Mouse (Mus musculus): Measurements from ENCODE around the gene Smim14. TPM values are rescaled to one million over a fixed set of nuclear protein-coding genes. Genes with fewer than 3 reads are reported as not detected.
A peak's percentile ranks its signal among the peaks of the same experiment; 100 is the strongest.

Gene Smim14
- polyA plus RNA-seq, 1 experiment from 2014 or later, result 111 TPM

DNA sequence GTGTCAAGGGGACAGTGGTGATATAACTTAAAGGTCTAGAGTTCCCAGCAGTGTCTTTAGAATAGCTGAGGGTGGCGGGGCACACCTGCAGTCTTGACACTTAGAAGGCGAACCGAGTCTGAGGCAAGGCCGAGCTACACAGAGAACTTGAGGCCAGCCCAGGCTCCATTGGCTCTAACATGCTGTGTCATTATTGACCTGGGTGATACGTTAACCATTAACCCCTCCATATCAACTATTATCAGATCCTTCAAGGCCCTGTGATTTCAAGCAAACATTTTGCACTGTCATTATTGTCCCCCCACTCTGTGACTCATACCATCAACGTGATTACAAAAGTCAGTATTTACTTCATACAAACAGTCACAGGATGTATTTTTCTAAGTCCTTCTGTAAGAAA lies 112.8 kb downstream of the Smim14 start:
- H3K4me3 ChIP-seq (ENCODE audit: low read depth, low read length), result no peak overlapping the region
- peaks cover 58% of the 10 kb centered on the region for H3K36me3 ChIP-seq (ENCODE audit: control insufficient read depth, insufficient read depth, low read length)
- no peaks in the 10 kb centered on the region for H3K4me1 ChIP-seq (replicated peaks; ENCODE audit: control insufficient read depth, insufficient read depth, low read length)
- H3K4me2 ChIP-seq (ENCODE audit: low read length), result no peak overlapping the region
- WGBS, result 75% methylated on average over 6 of the region's 6 CpGs
- H3K9ac ChIP-seq (ENCODE audit: low read length), result no peak overlapping the region
- no peaks in the 10 kb centered on the region for H3K27me3 ChIP-seq (replicated peaks; ENCODE audit: control insufficient read depth, insufficient read depth, low read length)
- no peak overlapping the region for H3K27ac ChIP-seq (ENCODE audit: low read depth)
- DNase-seq (ENCODE audit: low spot score), result no peak
- no peaks in the 10 kb centered on the region for H3K9me3 ChIP-seq (ENCODE audit: control insufficient read depth, low read length)
- peak; percentile 84 for ATAC-seq (replicated peaks; ENCODE audit: low FRiP score, low TSS enrichment, low read depth)

DNA sequence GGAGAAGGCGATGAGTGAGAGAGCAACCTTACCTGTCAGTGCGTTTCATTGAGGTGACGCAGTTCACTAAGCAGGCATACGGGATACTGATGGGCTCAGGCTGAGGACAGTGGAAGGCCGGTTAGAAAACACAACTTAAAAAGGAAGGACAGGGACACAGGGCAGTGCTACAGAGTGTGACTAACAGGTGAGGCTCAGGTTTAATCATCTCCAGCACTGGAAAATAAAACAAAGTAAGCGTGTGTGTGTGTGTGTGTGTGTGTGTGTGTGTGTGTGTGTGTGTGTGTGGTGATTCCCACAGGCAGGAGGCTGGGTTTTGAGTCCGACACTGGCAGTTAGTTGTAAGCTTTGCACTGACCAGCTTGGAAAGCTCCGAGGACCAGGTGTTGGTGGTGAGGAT lies 114.2 kb downstream of the Smim14 start:
- Histone ChIP-seq H3K4me2 (ENCODE audit: low read length) (no peak overlapping the region), H3K4me3 (ENCODE audit: low read depth, low read length) (no peak overlapping the region), H3K9ac (ENCODE audit: low read length) (no peak overlapping the region), H3K9me3 (ENCODE audit: control insufficient read depth, low read length) (no peaks in the 10 kb centered on the region), H3K4me1 (replicated peaks; ENCODE audit: control insufficient read depth, insufficient read depth, low read length) (no peaks in the 10 kb centered on the region), H3K27ac (ENCODE audit: low read depth) (no peak overlapping the region), H3K36me3 (ENCODE audit: control insufficient read depth, insufficient read depth, low read length) (peaks cover 69% of the 10 kb centered on the region), H3K27me3 (replicated peaks; ENCODE audit: control insufficient read depth, insufficient read depth, low read length) (no peaks in the 10 kb centered on the region)
- no peak for ATAC-seq (replicated peaks; ENCODE audit: low FRiP score, low TSS enrichment, low read depth)
- WGBS, result 95% methylated on average over 8 of the region's 8 CpGs
- DNase-seq (ENCODE audit: low spot score), result no peak

DNA sequence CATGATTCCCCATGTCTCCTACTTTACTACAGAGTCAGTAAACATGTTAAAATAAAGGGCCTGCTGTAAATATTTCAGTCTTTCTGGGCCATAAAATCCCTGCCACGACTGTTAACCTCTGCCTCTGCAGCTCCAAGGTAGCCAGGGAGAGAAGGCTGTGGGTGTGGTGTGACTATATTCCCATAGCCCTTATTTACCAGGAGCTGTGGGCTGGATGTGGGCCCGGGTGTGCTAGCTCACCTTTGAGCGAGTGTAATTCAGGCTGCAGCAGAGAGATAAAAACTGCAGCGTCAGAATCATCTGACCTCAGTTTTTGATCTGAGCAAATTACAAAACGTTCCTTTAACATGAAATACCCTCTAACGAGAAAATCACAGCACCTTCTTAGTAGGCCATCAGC lies 116.2 kb downstream of the Smim14 start:
- Histone ChIP-seq H3K27me3 (replicated peaks; ENCODE audit: control insufficient read depth, insufficient read depth, low read length) (no peaks in the 10 kb centered on the region), H3K27ac (ENCODE audit: low read depth) (no peak overlapping the region), H3K4me1 (replicated peaks; ENCODE audit: control insufficient read depth, insufficient read depth, low read length) (peaks cover 4% of the 10 kb centered on the region; the same call in 1 of the 2 replicates), H3K9me3 (ENCODE audit: control insufficient read depth, low read length) (no peaks in the 10 kb centered on the region), H3K4me3 (ENCODE audit: low read depth, low read length) (no peak overlapping the region), H3K9ac (ENCODE audit: low read length) (no peak overlapping the region), H3K4me2 (ENCODE audit: low read length) (no peak overlapping the region), H3K36me3 (ENCODE audit: control insufficient read depth, insufficient read depth, low read length) (peaks cover 70% of the 10 kb centered on the region)
- DNase-seq (ENCODE audit: low spot score) (no peak), ATAC-seq (replicated peaks; ENCODE audit: low FRiP score, low TSS enrichment, low read depth) (peak; percentile 37; the same call in 1 of the 2 replicates)
- WGBS, result 49% methylated on average over 6 of the region's 6 CpGs

DNA sequence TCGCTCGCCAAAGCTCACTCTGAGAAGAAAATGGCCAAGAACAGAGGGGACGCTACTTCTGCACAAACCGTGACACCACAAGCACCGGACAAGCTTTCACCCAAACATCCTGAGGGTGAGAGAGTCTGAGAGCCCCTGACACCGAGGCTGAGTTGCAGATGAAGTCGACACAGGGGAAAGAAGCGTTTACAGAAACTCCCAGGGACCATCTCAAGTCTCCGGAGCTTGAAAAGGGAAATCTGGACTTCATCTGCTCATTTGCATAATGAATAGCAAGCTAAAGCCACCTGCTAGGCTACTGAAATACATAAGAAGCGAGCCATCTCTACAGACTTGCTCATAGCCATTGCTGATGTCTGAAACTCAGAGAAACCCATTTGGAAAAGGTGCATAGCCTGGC lies 117.8 kb downstream of the Smim14 start:
- peaks cover 5% of the 10 kb centered on the region; the same call in 1 of the 2 replicates for H3K4me1 ChIP-seq (replicated peaks; ENCODE audit: control insufficient read depth, insufficient read depth, low read length)
- no peak for ATAC-seq (replicated peaks; ENCODE audit: low FRiP score, low TSS enrichment, low read depth)
- H3K9me3 ChIP-seq (ENCODE audit: control insufficient read depth, low read length), result no peaks in the 10 kb centered on the region
- no peak overlapping the region for H3K27ac ChIP-seq (ENCODE audit: low read depth)
- no peak for DNase-seq (ENCODE audit: low spot score)
- H3K9ac ChIP-seq (ENCODE audit: low read length), result no peak overlapping the region
- no peak overlapping the region for H3K4me3 ChIP-seq (ENCODE audit: low read depth, low read length)
- WGBS, result 82% methylated on average over 10 of the region's 10 CpGs
- H3K4me2 ChIP-seq (ENCODE audit: low read length), result no peak overlapping the region
- peaks cover 63% of the 10 kb centered on the region for H3K36me3 ChIP-seq (ENCODE audit: control insufficient read depth, insufficient read depth, low read length)
- no peaks in the 10 kb centered on the region for H3K27me3 ChIP-seq (replicated peaks; ENCODE audit: control insufficient read depth, insufficient read depth, low read length)

DNA sequence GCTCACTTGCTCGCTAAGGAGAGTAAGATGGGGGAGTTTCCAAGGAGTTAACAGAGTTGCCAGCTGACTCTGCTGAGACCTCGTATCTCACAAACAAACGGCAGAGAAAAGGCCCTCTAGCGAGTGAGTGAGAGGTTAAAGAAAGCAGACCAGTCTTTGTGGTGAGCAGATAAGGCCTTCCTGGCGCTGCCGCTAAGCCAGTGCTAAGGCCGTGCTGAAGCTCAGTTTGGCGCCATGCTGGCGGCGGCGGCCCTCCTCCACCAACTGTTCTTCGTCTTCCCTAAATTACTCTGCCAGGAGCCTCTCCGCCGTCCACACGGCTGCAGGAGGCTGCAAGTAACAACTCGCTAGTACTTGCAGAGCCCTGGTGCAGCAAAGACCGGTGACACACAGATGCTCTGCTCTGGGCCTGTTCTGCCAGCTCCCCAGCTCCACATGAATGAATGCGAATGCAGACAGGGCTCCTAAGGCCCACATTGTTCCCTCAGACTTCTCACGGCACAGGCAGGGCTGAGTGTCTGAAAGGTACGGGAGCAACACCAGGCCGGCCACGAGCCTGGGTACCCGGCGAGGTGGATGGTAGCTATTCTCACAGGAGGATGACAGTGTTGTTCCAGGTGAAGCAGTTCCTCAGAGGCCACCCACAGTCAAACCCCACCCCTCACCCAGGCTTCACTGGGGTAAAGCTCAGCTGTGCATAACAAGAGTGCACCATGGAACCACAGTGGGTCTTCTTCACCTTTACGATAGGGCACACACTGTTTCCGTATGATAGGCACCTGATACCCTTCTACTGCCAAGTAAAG lies 121.1 kb downstream of the Smim14 start:
- Histone ChIP-seq H3K4me1 (replicated peaks; ENCODE audit: control insufficient read depth, insufficient read depth, low read length) (peaks cover 5% of the 10 kb centered on the region; the same call in 1 of the 2 replicates), H3K4me2 (ENCODE audit: low read length) (peak overlapping the region; percentile 21; the same call in 1 of the 2 replicates), H3K4me3 (ENCODE audit: low read depth, low read length) (no peak overlapping the region), H3K36me3 (ENCODE audit: control insufficient read depth, insufficient read depth, low read length) (peaks cover 48% of the 10 kb centered on the region), H3K9me3 (ENCODE audit: control insufficient read depth, low read length) (no peaks in the 10 kb centered on the region), H3K9ac (ENCODE audit: low read length) (peak overlapping the region; percentile 25; the same call in 1 of the 2 replicates), H3K27ac (ENCODE audit: low read depth) (peak overlapping the region; percentile 79), H3K27me3 (replicated peaks; ENCODE audit: control insufficient read depth, insufficient read depth, low read length) (no peaks in the 10 kb centered on the region)
- 25% methylated on average over 26 of the region's 26 CpGs for WGBS
- DNase-seq (ENCODE audit: low spot score), result peak; percentile 73
- ATAC-seq (replicated peaks; ENCODE audit: low FRiP score, low TSS enrichment, low read depth), result peak; percentile 54

DNA sequence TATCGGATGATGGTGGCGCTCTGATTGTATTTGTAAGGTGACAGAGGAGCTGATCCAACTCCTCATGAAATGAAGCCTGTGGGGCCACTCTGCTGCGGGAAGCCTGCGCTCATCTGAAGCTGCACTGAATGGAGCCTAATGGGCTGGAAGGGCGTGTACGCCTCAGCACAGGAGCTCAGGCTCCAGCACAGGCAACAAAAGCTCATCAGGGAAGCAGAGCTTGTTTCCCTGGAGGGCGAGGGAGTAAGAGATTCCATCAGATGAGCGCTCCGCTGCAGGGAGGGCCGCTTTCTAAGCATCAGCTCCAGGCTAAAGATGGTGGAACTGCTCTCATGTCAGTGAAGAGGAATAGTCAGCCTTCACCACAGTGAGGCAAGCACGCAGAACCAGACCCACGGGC lies 129.0 kb downstream of the Smim14 start:
- no peaks in the 10 kb centered on the region for H3K9me3 ChIP-seq (ENCODE audit: control insufficient read depth, low read length)
- no peak overlapping the region for H3K9ac ChIP-seq (ENCODE audit: low read length)
- H3K4me3 ChIP-seq (ENCODE audit: low read depth, low read length), result no peak overlapping the region
- no peak for ATAC-seq (replicated peaks; ENCODE audit: low FRiP score, low TSS enrichment, low read depth)
- H3K36me3 ChIP-seq (ENCODE audit: control insufficient read depth, insufficient read depth, low read length), result peaks cover 65% of the 10 kb centered on the region
- no peak overlapping the region for H3K4me2 ChIP-seq (ENCODE audit: low read length)
- no peak for DNase-seq (ENCODE audit: low spot score)
- no peaks in the 10 kb centered on the region for H3K4me1 ChIP-seq (replicated peaks; ENCODE audit: control insufficient read depth, insufficient read depth, low read length)
- H3K27ac ChIP-seq (ENCODE audit: low read depth), result no peak overlapping the region
- H3K27me3 ChIP-seq (replicated peaks; ENCODE audit: control insufficient read depth, insufficient read depth, low read length), result no peaks in the 10 kb centered on the region
- WGBS, result 67% methylated on average over 12 of the region's 12 CpGs

DNA sequence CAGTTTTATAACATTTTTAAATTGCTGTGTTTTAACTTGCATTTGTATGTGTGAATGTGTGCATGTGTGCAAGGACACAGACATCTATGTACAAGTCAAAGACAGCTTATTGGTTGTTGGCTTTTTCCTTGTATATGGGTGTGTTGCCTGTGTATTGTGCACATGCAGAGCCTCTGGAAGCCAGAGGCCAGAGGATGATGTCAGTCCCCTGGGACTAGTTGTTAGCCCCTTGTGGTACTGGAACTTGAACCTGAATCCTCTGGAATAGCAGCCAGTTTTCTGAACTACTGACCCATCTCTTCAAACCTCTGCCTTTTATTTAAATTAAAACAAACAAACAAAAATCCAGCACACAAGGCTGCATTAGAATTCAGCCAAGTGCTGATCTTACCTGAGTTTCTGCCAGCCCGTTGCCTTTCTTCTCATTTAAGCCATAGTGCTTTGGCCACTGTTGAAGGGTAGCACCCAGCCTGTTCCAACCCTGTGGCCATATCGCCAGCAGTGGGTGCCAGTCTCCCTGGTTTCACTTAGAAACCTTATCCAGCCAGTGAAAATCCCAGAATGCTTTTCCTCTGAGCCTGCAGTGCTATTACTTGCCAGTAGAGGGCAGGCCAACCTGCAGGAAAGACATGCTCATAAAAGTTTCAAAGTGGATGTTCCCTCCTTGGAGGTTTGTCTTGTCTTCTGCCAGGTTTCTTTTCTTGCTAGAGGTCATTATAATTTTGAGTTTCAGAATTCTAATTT lies 135.6 kb downstream of the Smim14 start:
- WGBS, result 27% methylated on average over 2 of the region's 2 CpGs
- Histone ChIP-seq H3K27ac (ENCODE audit: low read depth) (no peak overlapping the region), H3K9me3 (ENCODE audit: control insufficient read depth, low read length) (no peaks in the 10 kb centered on the region), H3K4me2 (ENCODE audit: low read length) (no peak overlapping the region), H3K36me3 (ENCODE audit: control insufficient read depth, insufficient read depth, low read length) (peaks cover 86% of the 10 kb centered on the region), H3K4me3 (ENCODE audit: low read depth, low read length) (no peak overlapping the region), H3K27me3 (replicated peaks; ENCODE audit: control insufficient read depth, insufficient read depth, low read length) (no peaks in the 10 kb centered on the region), H3K4me1 (replicated peaks; ENCODE audit: control insufficient read depth, insufficient read depth, low read length) (no peaks in the 10 kb centered on the region), H3K9ac (ENCODE audit: low read length) (no peak overlapping the region)
- DNase-seq (ENCODE audit: low spot score), result peak; percentile 83
- ATAC-seq (replicated peaks; ENCODE audit: low FRiP score, low TSS enrichment, low read depth), result peak; percentile 81; the same call in 1 of the 2 replicates

Data from intestine, embryonic 14.5 days (tissue).